Mouse (Mus musculus) neural tube, embryonic 13.5 days (tissue): ENCODE measurements around the gene Mettl24. TPM values are rescaled to one million over a fixed set of nuclear protein-coding genes. Genes with fewer than 3 reads are reported as not detected.

Experiments used
- ATAC-seq: fragments of 200-750 bp; cut with Nextera tagmentation; 2 replicates; pipeline ENCODE4 v1.8.0; 2017; ENCODE audit warnings: low read depth, mild to moderate bottlenecking, moderate TSS enrichment, moderate library complexity
- H3K27ac ChIP-seq: fragments of 300-500 bp; sonication (generic); replicated peaks from 2 replicates; pipeline ENCODE4 v1.5.1; 2015; ENCODE audit warnings: moderate library complexity, mild to moderate bottlenecking, inconsistent platforms
- H3K27me3 ChIP-seq: fragments of 300-500 bp; sonication (generic); 2 replicates; pipeline ENCODE4 v1.6.1; 2015; ENCODE audit warnings: mild to moderate bottlenecking, inconsistent platforms
- H3K36me3 ChIP-seq: fragments of 300-500 bp; sonication (generic); 2 replicates; pipeline ENCODE4 v1.6.1; 2015; ENCODE audit warnings: mild to moderate bottlenecking, inconsistent platforms
- H3K4me1 ChIP-seq: fragments of 300-500 bp; sonication (generic); replicated peaks from 2 replicates; pipeline ENCODE4 v1.6.1; 2015; ENCODE audit warnings: inconsistent platforms
- H3K4me2 ChIP-seq: fragments of 300-500 bp; sonication (generic); 2 replicates; pipeline ENCODE4 v1.6.1; 2015; ENCODE audit warnings: inconsistent platforms, mild to moderate bottlenecking, moderate library complexity
- H3K4me3 ChIP-seq: fragments of 300-500 bp; sonication (generic); 2 replicates; pipeline ENCODE4 v1.5.1; 2015; ENCODE audit warnings: mild to moderate bottlenecking, inconsistent platforms
- H3K9ac ChIP-seq: fragments of 300-500 bp; sonication (generic); 2 replicates; pipeline ENCODE4 v1.6.1; 2015; ENCODE audit warnings: moderate library complexity, mild to moderate bottlenecking, inconsistent platforms
- H3K9me3 ChIP-seq: fragments of 300-500 bp; sonication (generic); 2 replicates; pipeline ENCODE4 v1.6.1; 2016; ENCODE audit warnings: inconsistent platforms
- WGBS: fragments of 180-500 bp; shearing (Covaris S2); methylation state at CpG from one replicate; pipeline ENCODE4 v1.1.7; 2015; 5-methylcytosine and 5-hydroxymethylcytosine counted together
- polyA plus RNA-seq: library from polyadenylated mRNA; unstranded; fragments of >200 nt; fragmentation: Nextera tagmentation; extraction: Ambion mirVana; gene quantifications from 2 replicates; pipeline ENCODE4 v1.2.1, GENCODE M21; 2015

Mettl24 gene
- polyA plus RNA-seq, 1 experiment from 2014 or later, result 0.70 TPM

DNA sequence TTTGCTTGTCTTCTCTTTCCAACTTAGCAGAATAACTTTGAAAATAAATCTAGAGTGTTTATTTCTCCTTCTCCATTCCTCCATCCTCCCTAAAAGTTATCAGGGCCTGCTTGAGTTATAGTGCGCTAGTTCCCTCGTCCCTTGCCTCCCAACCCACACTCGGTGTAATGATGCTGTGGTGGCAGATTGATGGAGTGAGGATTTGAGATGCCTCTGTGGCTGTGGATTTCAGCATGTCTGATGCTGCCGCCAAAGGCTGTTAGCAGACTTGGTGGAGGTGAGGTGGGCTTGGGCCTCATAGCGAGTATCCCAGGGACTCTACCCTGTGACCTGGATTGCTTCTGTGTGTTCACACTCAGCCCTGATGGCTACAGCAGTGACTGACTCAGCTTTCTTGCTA lies 37.8 kb downstream of the Mettl24 start:
- Histone ChIP-seq H3K4me1 (peaks cover 32% of the 10 kb centered on the region), H3K9me3 (no peaks in the 10 kb centered on the region), H3K4me2 (no peak overlapping the region), H3K36me3 (no peaks in the 10 kb centered on the region), H3K4me3 (no peak overlapping the region), H3K9ac (no peak overlapping the region), H3K27ac (peak overlapping the region; percentile 64), H3K27me3 (no peaks in the 10 kb centered on the region)
- 57% methylated on average over 5 of the region's 5 CpGs for WGBS
- ATAC-seq, result no peak

DNA sequence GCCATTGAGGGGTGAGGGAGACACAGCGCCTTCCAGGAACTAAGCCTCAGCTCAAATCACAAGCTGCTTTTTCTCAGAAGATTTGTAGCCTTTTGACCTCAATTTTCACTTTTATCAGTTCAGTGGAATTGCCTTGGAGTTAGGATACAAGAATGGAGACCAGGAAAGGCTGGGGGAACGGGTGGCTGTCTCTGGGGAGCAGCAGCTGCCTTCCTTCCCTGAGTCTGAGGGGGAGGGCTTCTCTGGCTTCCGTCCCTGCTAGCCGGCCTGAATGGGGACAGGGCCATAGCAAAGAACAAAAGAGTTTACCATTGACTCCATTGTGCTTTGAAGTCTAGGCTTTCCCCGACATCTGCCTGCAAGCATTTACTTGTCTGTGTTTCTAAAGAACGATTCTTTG lies 41.3 kb downstream of the Mettl24 start:
- WGBS, result 21% methylated on average over 6 of the region's 6 CpGs
- H3K36me3 ChIP-seq, result no peaks in the 10 kb centered on the region
- no peak overlapping the region for H3K4me3 ChIP-seq
- ATAC-seq, result 0 out of 2 replicates have a peak, but pooled peaks have one; percentile 23
- no peak overlapping the region for H3K9ac ChIP-seq
- peaks cover 48% of the 10 kb centered on the region for H3K4me1 ChIP-seq
- H3K4me2 ChIP-seq, result no peak overlapping the region
- H3K9me3 ChIP-seq, result no peaks in the 10 kb centered on the region
- no peak overlapping the region for H3K27ac ChIP-seq
- no peaks in the 10 kb centered on the region for H3K27me3 ChIP-seq

- Histone ChIP-seq H3K9me3 (no peaks in the 10 kb centered on the region), H3K4me1 (peaks cover 41% of the 10 kb centered on the region), H3K4me3 (no peak overlapping the region), H3K4me2 (no peak overlapping the region), H3K36me3 (no peaks in the 10 kb centered on the region), H3K27me3 (no peaks in the 10 kb centered on the region), H3K27ac (no peak overlapping the region), H3K9ac (no peak overlapping the region)
- no peak for ATAC-seq
- WGBS, result 27% methylated on average over 4 of the region's 4 CpGs
These were observed 42.0 kb downstream of the Mettl24 start for GRCm38 (mm10) chr10:40725066-40725465.

DNA sequence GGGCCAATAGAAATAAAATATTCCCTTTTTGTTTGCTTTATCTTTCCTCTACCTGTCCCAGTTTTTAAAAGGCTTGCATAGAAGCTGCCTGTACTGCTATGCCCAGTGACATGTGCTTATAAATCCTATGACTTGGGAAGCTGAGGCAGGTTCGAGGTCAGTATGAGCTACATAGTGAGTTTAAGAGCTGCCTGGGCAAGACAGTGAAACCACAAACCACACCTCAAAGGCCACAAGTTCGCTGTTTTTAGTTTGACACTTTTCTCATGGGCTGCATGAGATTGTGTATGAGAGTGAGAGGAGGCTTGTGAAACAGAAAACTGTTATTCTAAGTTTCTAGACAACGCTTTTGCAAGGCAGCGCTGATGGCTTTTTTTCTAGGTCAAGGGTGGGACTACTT lies 42.4 kb downstream of the Mettl24 start:
- no peaks in the 10 kb centered on the region for H3K9me3 ChIP-seq
- ATAC-seq, result no peak
- peaks cover 40% of the 10 kb centered on the region for H3K4me1 ChIP-seq
- 87% methylated on average over 4 of the region's 4 CpGs for WGBS
- no peak overlapping the region for H3K9ac ChIP-seq
- H3K36me3 ChIP-seq, result no peaks in the 10 kb centered on the region
- H3K4me2 ChIP-seq, result no peak overlapping the region
- H3K27me3 ChIP-seq, result no peaks in the 10 kb centered on the region
- no peak overlapping the region for H3K4me3 ChIP-seq
- H3K27ac ChIP-seq, result no peak overlapping the region

DNA sequence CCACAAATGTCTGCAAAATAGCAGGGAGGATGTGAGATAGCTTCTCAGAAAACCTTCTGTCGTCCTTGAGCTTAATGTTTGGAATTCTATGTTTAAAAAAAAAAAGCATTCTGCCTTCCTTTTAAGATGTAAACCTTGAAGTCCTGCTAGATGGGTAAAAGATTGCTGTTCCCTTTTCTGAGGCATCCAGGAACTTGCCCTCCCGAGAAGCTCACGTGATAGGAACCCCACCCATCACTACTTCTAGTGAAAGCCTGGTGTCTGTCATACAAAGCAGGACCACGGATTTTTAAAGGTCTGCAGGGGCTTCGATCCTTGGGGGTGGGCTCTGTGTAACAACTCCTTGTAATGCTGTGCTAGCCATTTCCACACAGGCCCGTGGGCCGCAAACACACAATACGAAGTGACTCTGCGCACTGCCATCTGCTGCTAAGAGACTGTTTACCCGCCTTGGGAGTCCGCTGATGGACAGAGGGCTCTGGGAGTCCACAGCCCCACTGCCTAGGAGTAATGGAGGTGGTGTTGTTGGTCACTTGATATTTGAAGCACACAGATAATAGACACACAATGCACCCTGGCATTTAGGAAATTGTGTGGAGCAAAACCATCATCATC lies 43.3 kb downstream of the Mettl24 start:
- H3K4me3 ChIP-seq, result no peak overlapping the region
- ATAC-seq, result 0 out of 2 replicates have a peak, but pooled peaks have one; percentile 41
- H3K9me3 ChIP-seq, result no peaks in the 10 kb centered on the region
- no peaks in the 10 kb centered on the region for H3K27me3 ChIP-seq
- 53% methylated on average over 11 of the region's 11 CpGs for WGBS
- H3K4me1 ChIP-seq, result peaks cover 33% of the 10 kb centered on the region
- H3K36me3 ChIP-seq, result no peaks in the 10 kb centered on the region
- H3K4me2 ChIP-seq, result no peak overlapping the region
- H3K9ac ChIP-seq, result no peak overlapping the region
- peak overlapping the region; percentile 69 for H3K27ac ChIP-seq

GRCm38 (mm10) chr10:40726989-40727388 lies 43.9 kb downstream of the Mettl24 start:
- Histone ChIP-seq H3K4me1 (peaks cover 33% of the 10 kb centered on the region), H3K4me3 (no peak overlapping the region), H3K9ac (no peak overlapping the region), H3K27me3 (no peaks in the 10 kb centered on the region), H3K4me2 (no peak overlapping the region), H3K9me3 (no peaks in the 10 kb centered on the region), H3K36me3 (no peaks in the 10 kb centered on the region), H3K27ac (peak overlapping the region; percentile 69)
- no peak for ATAC-seq
- 27% methylated on average over 5 of the region's 5 CpGs for WGBS

DNA sequence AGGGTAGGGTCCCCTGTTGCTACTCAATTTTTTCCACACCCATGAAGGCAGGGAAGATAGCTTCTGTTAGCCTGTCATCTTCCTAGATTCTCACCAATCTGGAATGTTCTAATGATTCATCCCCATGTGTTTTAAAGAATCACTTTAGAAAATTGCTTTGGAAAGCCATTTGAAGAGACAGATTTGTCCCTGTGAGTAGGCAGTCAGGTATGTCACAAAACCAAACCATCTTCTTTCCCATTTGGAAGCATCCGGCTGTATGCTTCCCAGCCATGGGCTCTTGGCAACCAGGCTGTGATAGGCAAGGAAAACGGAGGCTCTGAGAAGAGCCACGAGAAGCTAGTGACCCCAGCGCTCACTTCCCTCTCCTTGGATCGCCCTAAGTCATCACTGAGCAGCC lies 47.1 kb downstream of the Mettl24 start:
- no peaks in the 10 kb centered on the region for H3K36me3 ChIP-seq
- H3K4me1 ChIP-seq, result peaks cover 18% of the 10 kb centered on the region
- no peak overlapping the region for H3K4me2 ChIP-seq
- no peak for ATAC-seq
- H3K27ac ChIP-seq, result no peak overlapping the region
- H3K4me3 ChIP-seq, result no peak overlapping the region
- 85% methylated on average over 5 of the region's 5 CpGs for WGBS
- H3K9ac ChIP-seq, result no peak overlapping the region
- no peaks in the 10 kb centered on the region for H3K9me3 ChIP-seq
- no peaks in the 10 kb centered on the region for H3K27me3 ChIP-seq

DNA sequence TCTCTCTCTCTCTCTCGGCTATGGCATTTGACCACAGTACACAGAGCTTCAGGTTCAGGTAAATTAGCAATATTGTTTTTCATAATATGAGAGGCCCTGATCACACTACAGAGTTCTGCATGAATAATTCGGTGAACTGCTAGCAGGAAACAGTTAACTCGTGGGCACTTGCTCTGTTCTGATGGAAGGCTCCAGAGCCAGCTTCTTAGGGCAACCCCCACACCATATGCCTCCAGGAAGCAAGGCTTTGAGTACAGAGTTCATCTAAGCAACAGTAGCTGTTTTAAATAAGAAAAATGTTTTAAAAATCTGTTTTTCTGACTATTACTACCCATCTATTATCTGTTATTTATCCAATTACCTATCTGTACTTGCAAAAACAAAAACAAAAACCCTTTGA lies 50.2 kb downstream of the Mettl24 start:
- Histone ChIP-seq H3K36me3 (no peaks in the 10 kb centered on the region), H3K4me1 (peaks cover 23% of the 10 kb centered on the region), H3K4me2 (no peak overlapping the region), H3K4me3 (no peak overlapping the region), H3K27ac (no peak overlapping the region), H3K9ac (no peak overlapping the region), H3K27me3 (no peaks in the 10 kb centered on the region), H3K9me3 (no peaks in the 10 kb centered on the region)
- ATAC-seq, result no peak
- 68% methylated on average over 3 of the region's 3 CpGs for WGBS

DNA sequence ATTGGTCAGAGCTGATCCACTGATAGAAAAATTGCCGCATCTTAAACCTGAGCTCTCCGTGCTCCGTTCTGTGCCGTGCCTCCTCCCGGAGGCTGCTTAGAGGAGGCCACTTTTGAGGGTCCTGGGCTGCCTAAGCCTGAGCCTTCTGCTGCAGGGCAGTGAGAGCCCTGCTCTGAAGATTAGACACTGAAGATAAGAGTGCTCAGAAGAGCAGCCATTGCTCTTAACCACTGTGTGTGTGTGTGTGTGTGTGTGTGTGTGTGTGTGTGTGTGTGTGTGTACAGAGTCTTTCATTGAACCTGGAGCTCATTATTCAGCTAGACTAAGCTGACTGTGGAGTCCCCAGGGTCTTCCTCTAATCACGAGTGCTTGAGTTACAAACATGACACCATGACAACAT lies 53.1 kb downstream of the Mettl24 start:
- no peak overlapping the region for H3K4me3 ChIP-seq
- H3K9me3 ChIP-seq, result no peaks in the 10 kb centered on the region
- peak overlapping the region; percentile 86; the same call in 1 of the 2 replicates for H3K27ac ChIP-seq
- no peak overlapping the region for H3K9ac ChIP-seq
- no peak for ATAC-seq
- H3K36me3 ChIP-seq, result no peaks in the 10 kb centered on the region
- peaks cover 26% of the 10 kb centered on the region for H3K4me1 ChIP-seq
- WGBS, result 78% methylated on average over 6 of the region's 6 CpGs
- no peak overlapping the region for H3K4me2 ChIP-seq
- H3K27me3 ChIP-seq, result no peaks in the 10 kb centered on the region

GRCm38 (mm10) chr10:40737274-40738112 lies 54.4 kb downstream of the Mettl24 start:
- H3K4me3 ChIP-seq, result peak overlapping the region; percentile 20
- H3K9ac ChIP-seq, result peak overlapping the region; percentile 48
- no peaks in the 10 kb centered on the region for H3K27me3 ChIP-seq
- ATAC-seq, result peak; percentile 89
- H3K36me3 ChIP-seq, result no peaks in the 10 kb centered on the region
- H3K9me3 ChIP-seq, result no peaks in the 10 kb centered on the region
- H3K27ac ChIP-seq, result peak overlapping the region; percentile 86
- 41% methylated on average over 22 of the region's 22 CpGs for WGBS
- H3K4me1 ChIP-seq, result peaks cover 26% of the 10 kb centered on the region
- H3K4me2 ChIP-seq, result peak overlapping the region; percentile 46

DNA sequence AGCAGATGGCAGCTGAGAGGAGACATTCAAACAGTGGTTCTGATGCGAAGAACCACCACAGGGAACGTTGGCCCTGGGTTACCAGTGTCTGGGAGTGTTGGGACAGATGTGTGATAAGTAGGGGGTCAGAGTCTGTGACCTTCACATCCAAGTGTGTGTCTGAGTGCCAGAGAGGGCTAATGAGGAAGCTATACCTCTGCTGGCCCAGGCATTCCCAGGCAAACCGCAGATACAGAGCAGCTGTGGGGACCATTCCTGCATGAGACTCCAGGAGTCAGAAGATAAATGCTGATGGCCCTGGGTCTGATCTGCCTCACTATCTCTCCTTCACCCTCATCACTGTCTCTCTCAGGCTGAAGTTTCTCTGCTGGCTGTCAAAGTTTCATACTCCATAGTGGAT lies 57.6 kb downstream of the Mettl24 start:
- Histone ChIP-seq H3K4me2 (no peak overlapping the region), H3K36me3 (no peaks in the 10 kb centered on the region), H3K4me1 (peaks cover 26% of the 10 kb centered on the region), H3K9ac (no peak overlapping the region), H3K9me3 (no peaks in the 10 kb centered on the region), H3K27me3 (no peaks in the 10 kb centered on the region), H3K4me3 (no peak overlapping the region), H3K27ac (no peak overlapping the region)
- ATAC-seq, result no peak
- WGBS, result 58% methylated on average over 3 of the region's 3 CpGs

DNA sequence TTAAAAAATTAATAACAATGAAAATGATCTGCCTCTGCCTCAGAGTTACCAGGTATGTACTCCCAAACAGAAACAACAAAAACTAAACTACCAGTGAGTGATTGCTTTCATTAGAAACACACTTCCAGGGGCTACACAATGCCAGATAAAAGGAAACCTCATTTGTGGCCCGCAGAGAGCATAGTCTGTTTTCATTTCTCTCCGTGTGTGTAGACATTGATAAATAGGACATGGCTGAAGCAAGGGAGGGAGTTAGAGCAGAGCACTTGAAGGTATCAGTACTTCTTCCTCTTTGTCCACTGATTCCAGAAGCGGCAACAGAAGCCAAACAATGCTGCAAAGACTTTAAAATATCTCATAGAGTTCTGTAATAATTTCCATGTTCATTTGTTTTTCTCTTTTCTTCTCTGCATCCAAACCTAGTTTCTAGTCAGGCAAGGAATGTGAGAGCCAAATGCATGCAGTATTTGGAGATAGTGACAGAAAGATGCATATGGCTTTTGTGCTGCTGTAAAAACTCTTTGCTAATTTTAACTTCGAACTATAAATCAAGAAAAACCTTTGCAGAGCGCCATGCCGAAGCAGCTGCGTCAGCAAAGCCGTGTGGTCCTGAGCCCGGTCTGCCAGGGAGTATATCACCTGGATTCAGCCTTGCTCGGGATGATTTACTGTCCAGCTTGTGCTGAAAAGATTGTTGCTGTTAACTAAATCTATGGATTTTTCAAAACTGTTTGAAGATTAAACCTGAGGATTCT lies 67.4 kb downstream of the Mettl24 start:
- H3K27ac ChIP-seq, result peak overlapping the region; percentile 84
- ATAC-seq, result no peak
- peak overlapping the region; percentile 31 for H3K4me2 ChIP-seq

More for the DNA sequence above, 67.4 kb downstream of the Mettl24 start:
- Histone ChIP-seq H3K36me3 (no peaks in the 10 kb centered on the region), H3K4me3 (no peak overlapping the region), H3K4me1 (peaks cover 37% of the 10 kb centered on the region), H3K9ac (0 out of 2 replicates have a peak overlapping the region, but pooled peaks have one; percentile 22), H3K27me3 (no peaks in the 10 kb centered on the region), H3K9me3 (no peaks in the 10 kb centered on the region)
- WGBS, result 36% methylated on average over 10 of the region's 10 CpGs
